Mouse (Mus musculus) frontal cortex, postnatal 36 days (tissue): ENCODE data around the gene Rhov.

Experiments
- DNase-seq, 2 experiments: peaks; one replicate each; pipeline ENCODE4 v3.0.0; 2022; ENCODE audit warnings: low spot score in 2 of 2

Rhov gene

DNA sequence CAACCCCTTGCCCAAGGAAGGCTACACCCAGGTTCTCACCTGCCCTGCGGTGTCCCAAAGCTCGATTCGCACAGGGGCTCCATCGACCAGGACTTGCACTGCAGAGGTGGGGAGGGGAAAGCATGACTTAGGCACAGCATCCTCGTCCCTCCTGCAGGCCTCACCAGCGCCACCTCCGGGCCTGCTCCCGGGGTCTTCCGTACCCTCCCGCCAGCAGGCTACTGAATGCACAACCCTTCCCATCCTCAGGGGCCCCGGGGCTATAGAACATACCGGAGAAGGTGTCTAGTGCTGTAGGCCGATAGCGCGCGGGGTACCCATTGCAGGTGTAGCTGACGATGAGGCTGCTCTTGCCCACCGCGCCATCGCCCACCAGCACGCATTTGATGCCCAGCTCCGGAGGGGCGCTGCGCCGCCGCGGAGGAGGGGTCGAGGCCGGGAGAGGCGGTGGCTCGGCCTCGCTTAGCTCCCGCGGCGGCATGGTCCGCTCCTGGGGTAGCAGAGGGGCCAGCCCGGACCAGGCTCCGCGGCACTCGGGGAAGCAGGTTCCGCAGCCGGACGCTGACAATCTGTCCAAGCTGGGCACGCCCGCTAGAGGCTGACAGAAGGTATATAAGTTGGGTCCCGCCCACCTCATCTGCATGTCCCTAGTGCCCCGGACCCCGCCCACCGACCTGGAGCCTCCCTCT, at the start of gene Rhov:
Gene Rhov (minus strand): TSS at position 630 of the 689 bp plus-strand sequence.
- peak; percentile 50 to 67 for DNase-seq

DNA sequence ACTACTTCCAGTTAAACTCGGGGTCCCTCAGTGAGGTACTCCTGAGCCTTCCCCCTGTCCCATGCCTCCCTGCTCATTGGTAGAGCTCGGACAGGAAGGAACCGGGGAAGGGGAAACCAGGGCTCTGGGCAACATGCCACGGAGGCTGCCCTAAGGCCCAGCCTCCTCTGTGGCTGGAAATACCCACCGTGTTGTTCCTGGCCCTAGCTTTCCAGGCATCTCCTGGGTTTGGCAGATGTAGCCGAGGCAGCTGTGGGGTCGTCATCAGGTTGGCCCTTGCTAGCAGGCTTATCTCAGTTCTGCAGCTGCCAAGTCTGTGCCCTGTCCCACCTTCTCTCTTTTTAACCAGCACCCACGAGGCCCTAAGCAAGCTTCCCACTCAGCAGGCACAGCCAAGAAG, 49.5 kb upstream of the Rhov start:
- no peak for DNase-seq

- no peak for DNase-seq
These were observed 47.1 kb upstream of the Rhov start for GRCm38 (mm10) chr2:119318043-119318710.

- DNase-seq = no peak
These were observed 43.8 kb upstream of the Rhov start for GRCm38 (mm10) chr2:119314742-119315310.

GRCm38 (mm10) chr2:119313780-119314479, 42.9 kb upstream of the Rhov start:
- DNase-seq = no peak

GRCm38 (mm10) chr2:119312380-119312958, 41.4 kb upstream of the Rhov start:
- DNase-seq = no peak

DNA sequence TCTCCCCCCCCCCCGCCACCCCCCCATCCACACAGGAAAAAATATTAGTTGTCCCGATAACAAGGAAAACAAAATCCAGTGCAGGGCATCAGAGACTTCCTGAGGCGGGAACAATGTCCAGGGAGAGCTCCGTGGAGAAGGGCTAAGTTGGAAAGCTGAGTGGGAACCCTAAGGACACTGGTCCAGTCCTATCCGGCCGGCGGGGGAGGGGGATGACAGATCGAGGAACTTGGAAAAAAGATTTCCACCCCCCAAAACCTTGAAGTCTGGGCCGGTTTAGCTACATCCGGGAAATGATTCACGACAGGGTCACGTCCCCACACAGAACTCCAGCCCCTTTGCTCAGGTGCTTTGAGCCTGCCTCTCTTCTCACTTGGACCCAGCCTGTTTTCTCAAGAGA, 40.5 kb upstream of the Rhov start:
- no peak for DNase-seq

DNA sequence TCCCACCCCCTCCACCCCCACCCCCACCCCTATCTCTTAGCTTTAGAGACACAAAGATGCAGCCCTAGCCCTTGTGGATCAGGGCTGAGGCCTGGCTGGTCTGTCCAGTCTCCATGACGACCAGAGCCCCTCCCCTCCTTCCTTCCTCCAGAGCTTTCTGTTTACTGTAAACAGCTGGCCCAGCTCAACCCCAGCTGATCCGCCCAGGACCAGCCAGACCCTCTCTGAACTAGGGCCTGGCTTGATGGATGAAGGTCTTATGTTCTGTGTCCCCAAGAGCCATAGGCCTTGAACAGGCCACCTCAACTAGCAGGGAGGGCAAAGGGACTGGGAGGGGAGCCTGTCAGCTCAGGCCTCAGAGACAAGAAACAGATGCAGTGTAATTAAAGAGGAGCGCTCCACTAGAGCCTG, 33.7 kb upstream of the Rhov start:
- no peak for DNase-seq

DNA sequence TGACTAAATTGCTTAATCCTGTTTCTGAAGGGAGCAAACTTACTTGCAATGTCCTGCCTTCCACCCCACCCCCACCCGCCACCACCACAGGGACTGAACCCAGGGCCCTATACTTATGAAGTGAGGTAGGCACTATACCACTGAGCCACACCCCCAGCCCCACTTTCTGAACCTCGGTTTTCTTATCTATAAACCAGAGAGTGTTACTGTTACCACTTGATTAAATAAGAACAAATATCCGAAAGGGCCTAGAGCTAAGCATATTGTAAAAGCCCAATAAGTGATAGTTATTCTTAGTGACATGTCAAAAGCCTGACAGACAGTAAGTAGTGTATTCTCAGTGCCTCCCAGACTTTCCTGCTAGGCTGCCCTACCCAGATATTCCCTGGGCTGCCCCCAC, 33.3 kb upstream of the Rhov start:
- DNase-seq = no peak

- DNase-seq = no peak
These were observed 31.8 kb upstream of the Rhov start for GRCm38 (mm10) chr2:119302876-119303275.

DNA sequence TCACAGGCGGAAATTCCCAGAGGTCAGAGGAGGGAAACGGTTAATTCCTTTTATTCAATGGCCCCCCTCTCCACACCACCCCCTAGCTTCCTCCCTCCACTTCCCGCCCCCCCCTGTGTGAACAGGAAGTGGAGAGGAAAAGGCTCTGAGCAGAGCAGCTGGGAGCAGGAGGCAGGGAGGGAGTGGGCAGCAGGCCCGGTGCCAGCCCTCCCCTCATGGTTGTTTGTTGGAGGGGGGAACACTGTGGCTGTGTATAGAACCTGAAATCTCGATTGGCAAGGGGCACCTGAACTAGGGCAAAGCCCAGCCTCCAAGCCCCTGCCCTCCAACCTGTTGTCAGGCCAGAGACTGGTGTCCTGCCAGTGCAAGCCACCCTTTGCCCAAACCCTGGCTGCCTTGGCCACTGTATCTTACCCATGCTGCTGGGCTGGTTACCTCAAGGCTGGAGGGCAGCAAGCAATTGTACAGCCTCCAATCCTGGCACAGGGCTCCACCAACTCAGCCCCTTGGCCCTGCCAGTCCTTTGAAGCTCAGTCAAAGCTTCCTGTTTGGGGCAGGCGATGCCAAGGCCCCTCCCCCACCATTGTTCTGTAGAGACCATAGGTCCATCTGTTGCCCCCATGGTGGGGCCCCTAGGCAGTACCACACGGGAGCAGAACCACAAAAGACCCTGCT, 29.9 kb upstream of the Rhov start:
- no peak for DNase-seq

DNA sequence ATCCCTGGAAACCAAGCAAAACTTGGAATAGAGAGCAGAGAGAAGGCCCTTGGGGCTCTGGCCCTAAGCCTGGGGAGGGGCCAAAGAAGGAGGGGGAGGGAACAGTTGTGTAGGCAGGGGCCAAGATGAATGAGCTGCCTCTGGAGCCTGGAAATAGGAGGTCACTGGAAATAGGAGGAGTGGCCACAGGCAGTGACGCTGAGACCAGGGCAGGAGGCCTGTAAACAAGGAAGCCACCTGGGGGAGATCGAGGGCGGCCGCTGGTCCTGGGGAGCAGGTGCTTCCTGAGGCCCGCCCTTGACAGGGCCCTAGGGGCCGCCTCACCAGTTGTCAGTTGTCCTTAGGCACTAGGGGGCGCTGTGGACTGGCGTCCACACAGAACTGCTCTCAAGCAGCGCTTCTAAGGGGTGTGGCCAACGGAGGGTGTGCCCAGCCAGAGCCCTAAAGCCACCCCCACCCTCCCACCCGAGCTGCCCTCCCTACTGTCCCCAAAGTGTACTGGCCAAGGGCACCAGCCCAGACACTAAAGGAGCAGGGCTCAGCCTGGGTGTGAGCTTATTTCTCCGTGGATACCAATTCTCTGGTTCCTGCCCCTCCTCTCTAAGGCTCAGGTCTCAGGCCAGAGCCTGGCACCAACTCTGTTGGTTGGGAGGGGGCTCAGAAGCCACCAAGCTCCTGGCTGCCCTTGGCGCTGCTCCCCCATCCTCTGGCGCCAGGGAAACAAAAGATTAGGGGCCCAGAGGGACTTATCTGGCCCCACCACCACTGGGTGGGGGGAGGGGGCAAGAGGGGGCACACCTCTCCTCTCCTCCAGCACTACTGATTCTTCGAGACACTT, 29.1 kb upstream of the Rhov start:
- no peak for DNase-seq

GRCm38 (mm10) chr2:119298839-119299238, 27.8 kb upstream of the Rhov start:
- DNase-seq = no peak

- peak; percentile 38 to 65 for DNase-seq
These were observed 27.3 kb upstream of the Rhov start for GRCm38 (mm10) chr2:119298330-119298729.

GRCm38 (mm10) chr2:119297506-119297905, 26.4 kb upstream of the Rhov start:
- DNase-seq = no peak

- DNase-seq = no peak
These were observed 25.7 kb upstream of the Rhov start for GRCm38 (mm10) chr2:119296756-119297155.

GRCm38 (mm10) chr2:119294411-119294810, 23.3 kb upstream of the Rhov start:
- no peak for DNase-seq

- no peak for DNase-seq
These were observed 22.8 kb upstream of the Rhov start for GRCm38 (mm10) chr2:119293776-119294390.

- no peak for DNase-seq
These were observed 22.2 kb upstream of the Rhov start for GRCm38 (mm10) chr2:119293311-119293710.

DNA sequence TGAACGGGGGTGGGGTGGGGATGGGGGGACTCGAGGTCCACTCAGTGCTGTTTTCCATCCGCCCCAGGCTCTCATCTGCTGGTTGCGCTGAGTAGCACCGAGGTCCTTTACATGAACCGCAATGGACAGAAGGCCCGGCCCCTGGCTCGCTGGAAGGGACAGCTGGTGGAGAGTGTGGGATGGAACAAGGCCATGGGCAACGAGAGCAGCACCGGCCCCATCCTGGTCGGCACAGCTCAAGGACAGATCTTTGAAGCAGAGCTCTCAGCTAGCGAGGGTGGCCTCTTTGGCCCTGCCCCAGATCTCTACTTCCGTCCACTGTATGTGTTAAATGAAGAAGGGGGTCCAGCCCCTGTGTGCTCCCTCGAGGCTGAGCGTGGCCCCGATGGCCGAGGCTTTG, 21.8 kb upstream of the Rhov start:
- DNase-seq = no peak
